Mouse (Mus musculus): ENCODE measurements at regions not wholly inside any gene's neighbourhood (a gene's known extent, or its start where the extent isn't known, plus 50 kb on each side); places are given as distances from the start of the nearest gene placed in this dataset.

GRCm38 (mm10) chr3:136450986-136451774 lies 125.3 kb upstream of the Bank1 start:
- ATAC-seq (ENCODE audit: low FRiP score) (no peak), DNase-seq (ENCODE audit: low spot score) (no peak)
- no peak overlapping the region for H3K4me2 ChIP-seq (replicated peaks)
- H3K9me3 ChIP-seq (ENCODE audit: control insufficient read depth, low read length): no peaks in the 10 kb centered on the region
- no peak overlapping the region for H3K9ac ChIP-seq
- 91% methylated on average over 9 of the region's 9 CpGs for WGBS
- H3K4me3 ChIP-seq (replicated peaks; ENCODE audit: low read length): no peak overlapping the region
- H3K36me3 ChIP-seq (replicated peaks; ENCODE audit: control insufficient read depth, insufficient read depth): no peaks in the 10 kb centered on the region
- 0 out of 2 replicates have a peak, but pooled peaks cover 3% of the 10 kb centered on the region for H3K4me1 ChIP-seq (replicated peaks; ENCODE audit: control insufficient read depth, insufficient read depth, low read length)
- H3K27ac ChIP-seq: no peak overlapping the region
- no peaks in the 10 kb centered on the region for H3K27me3 ChIP-seq (ENCODE audit: control insufficient read depth, insufficient read depth, low read length)

GRCm38 (mm10) chr3:136450361-136450895 lies 124.6 kb upstream of the Bank1 start:
- no peak for DNase-seq (ENCODE audit: low spot score)
- Histone ChIP-seq H3K36me3 (replicated peaks; ENCODE audit: control insufficient read depth, insufficient read depth) (no peaks in the 10 kb centered on the region), H3K4me2 (replicated peaks) (no peak overlapping the region), H3K4me1 (replicated peaks; ENCODE audit: control insufficient read depth, insufficient read depth, low read length) (no peaks in the 10 kb centered on the region), H3K27ac (no peak overlapping the region), H3K4me3 (replicated peaks; ENCODE audit: low read length) (no peak overlapping the region), H3K9me3 (ENCODE audit: control insufficient read depth, low read length) (no peaks in the 10 kb centered on the region), H3K27me3 (ENCODE audit: control insufficient read depth, insufficient read depth, low read length) (no peaks in the 10 kb centered on the region), H3K9ac (no peak overlapping the region)
- no peak for ATAC-seq (ENCODE audit: low FRiP score)
- WGBS: 90% methylated on average over 2 of the region's 2 CpGs

- no peaks in the 10 kb centered on the region for H3K9me3 ChIP-seq (ENCODE audit: control insufficient read depth, low read length)
- no peak overlapping the region for H3K27ac ChIP-seq
- no peak overlapping the region for H3K4me2 ChIP-seq (replicated peaks)
- ATAC-seq (ENCODE audit: low FRiP score) (peak; percentile 37), DNase-seq (ENCODE audit: low spot score) (no peak)
- no peaks in the 10 kb centered on the region for H3K27me3 ChIP-seq (ENCODE audit: control insufficient read depth, insufficient read depth, low read length)
- H3K4me3 ChIP-seq (replicated peaks; ENCODE audit: low read length): no peak overlapping the region
- WGBS: 41% methylated on average over 4 of the region's 4 CpGs
- H3K36me3 ChIP-seq (replicated peaks; ENCODE audit: control insufficient read depth, insufficient read depth): no peaks in the 10 kb centered on the region
- no peaks in the 10 kb centered on the region for H3K4me1 ChIP-seq (replicated peaks; ENCODE audit: control insufficient read depth, insufficient read depth, low read length)
- no peak overlapping the region for H3K9ac ChIP-seq
Measured at GRCm38 (mm10) chr3:136449364-136449763, 123.5 kb upstream of the Bank1 start.

- WGBS: 55% methylated on average over 2 of the region's 2 CpGs
- Histone ChIP-seq H3K4me1 (replicated peaks; ENCODE audit: control insufficient read depth, insufficient read depth, low read length) (no peaks in the 10 kb centered on the region), H3K4me3 (replicated peaks; ENCODE audit: low read length) (no peak overlapping the region), H3K27me3 (ENCODE audit: control insufficient read depth, insufficient read depth, low read length) (no peaks in the 10 kb centered on the region), H3K9me3 (ENCODE audit: control insufficient read depth, low read length) (no peaks in the 10 kb centered on the region), H3K4me2 (replicated peaks) (no peak overlapping the region), H3K36me3 (replicated peaks; ENCODE audit: control insufficient read depth, insufficient read depth) (no peaks in the 10 kb centered on the region), H3K9ac (no peak overlapping the region), H3K27ac (no peak overlapping the region)
- ATAC-seq (ENCODE audit: low FRiP score) (no peak), DNase-seq (ENCODE audit: low spot score) (no peak)
Measured at GRCm38 (mm10) chr3:136444598-136444997, 118.7 kb upstream of the Bank1 start.

- no peak overlapping the region for H3K9ac ChIP-seq
- ATAC-seq (ENCODE audit: low FRiP score): no peak
- WGBS: 93% methylated on average over 2 of the region's 2 CpGs
Measured at GRCm38 (mm10) chr3:136442099-136442498, 116.2 kb upstream of the Bank1 start.

GRCm38 (mm10) chr3:136439907-136440645 lies 114.2 kb upstream of the Bank1 start:
- Histone ChIP-seq H3K4me2 (replicated peaks) (no peak overlapping the region), H3K9ac (no peak overlapping the region), H3K27ac (no peak overlapping the region), H3K36me3 (replicated peaks; ENCODE audit: control insufficient read depth, insufficient read depth) (no peaks in the 10 kb centered on the region), H3K4me1 (replicated peaks; ENCODE audit: control insufficient read depth, insufficient read depth, low read length) (no peaks in the 10 kb centered on the region), H3K9me3 (ENCODE audit: control insufficient read depth, low read length) (no peaks in the 10 kb centered on the region), H3K27me3 (ENCODE audit: control insufficient read depth, insufficient read depth, low read length) (no peaks in the 10 kb centered on the region), H3K4me3 (replicated peaks; ENCODE audit: low read length) (no peak overlapping the region)
- ATAC-seq (ENCODE audit: low FRiP score) (no peak), DNase-seq (ENCODE audit: low spot score) (no peak)
- WGBS: 76% methylated on average over 7 of the region's 7 CpGs

More at GRCm38 (mm10) chr3:136442099-136442498, 116.2 kb upstream of the Bank1 start:
- Histone ChIP-seq H3K36me3 (replicated peaks; ENCODE audit: control insufficient read depth, insufficient read depth) (no peaks in the 10 kb centered on the region), H3K4me2 (replicated peaks) (no peak overlapping the region), H3K27ac (no peak overlapping the region), H3K4me3 (replicated peaks; ENCODE audit: low read length) (no peak overlapping the region), H3K27me3 (ENCODE audit: control insufficient read depth, insufficient read depth, low read length) (no peaks in the 10 kb centered on the region), H3K4me1 (replicated peaks; ENCODE audit: control insufficient read depth, insufficient read depth, low read length) (no peaks in the 10 kb centered on the region), H3K9me3 (ENCODE audit: control insufficient read depth, low read length) (no peaks in the 10 kb centered on the region)
- no peak for DNase-seq (ENCODE audit: low spot score)

GRCm38 (mm10) chr3:136439350-136439749 lies 113.5 kb upstream of the Bank1 start:
- no peaks in the 10 kb centered on the region for H3K27me3 ChIP-seq (ENCODE audit: control insufficient read depth, insufficient read depth, low read length)
- ATAC-seq (ENCODE audit: low FRiP score) (no peak), DNase-seq (ENCODE audit: low spot score) (no peak)
- no peak overlapping the region for H3K4me3 ChIP-seq (replicated peaks; ENCODE audit: low read length)
- H3K4me2 ChIP-seq (replicated peaks): no peak overlapping the region
- H3K36me3 ChIP-seq (replicated peaks; ENCODE audit: control insufficient read depth, insufficient read depth): no peaks in the 10 kb centered on the region
- H3K9me3 ChIP-seq (ENCODE audit: control insufficient read depth, low read length): no peaks in the 10 kb centered on the region
- no peaks in the 10 kb centered on the region for H3K4me1 ChIP-seq (replicated peaks; ENCODE audit: control insufficient read depth, insufficient read depth, low read length)
- no peak overlapping the region for H3K9ac ChIP-seq
- 75% methylated on average over 5 of the region's 5 CpGs for WGBS
- no peak overlapping the region for H3K27ac ChIP-seq

GRCm38 (mm10) chr3:136434407-136434806 lies 108.5 kb upstream of the Bank1 start:
- Histone ChIP-seq H3K9ac (no peak overlapping the region), H3K27ac (no peak overlapping the region), H3K4me2 (replicated peaks) (no peak overlapping the region), H3K27me3 (ENCODE audit: control insufficient read depth, insufficient read depth, low read length) (no peaks in the 10 kb centered on the region), H3K36me3 (replicated peaks; ENCODE audit: control insufficient read depth, insufficient read depth) (no peaks in the 10 kb centered on the region), H3K9me3 (ENCODE audit: control insufficient read depth, low read length) (no peaks in the 10 kb centered on the region), H3K4me1 (replicated peaks; ENCODE audit: control insufficient read depth, insufficient read depth, low read length) (no peaks in the 10 kb centered on the region), H3K4me3 (replicated peaks; ENCODE audit: low read length) (no peak overlapping the region)
- 85% methylated on average over 5 of the region's 5 CpGs for WGBS
- DNase-seq (ENCODE audit: low spot score) (no peak), ATAC-seq (ENCODE audit: low FRiP score) (no peak)

GRCm38 (mm10) chr3:136432072-136432471 lies 106.2 kb upstream of the Bank1 start:
- H3K9ac ChIP-seq: no peak overlapping the region
- H3K36me3 ChIP-seq (replicated peaks; ENCODE audit: control insufficient read depth, insufficient read depth): no peaks in the 10 kb centered on the region
- no peak overlapping the region for H3K4me3 ChIP-seq (replicated peaks; ENCODE audit: low read length)
- WGBS: 93% methylated on average over 3 of the region's 3 CpGs
- no peak overlapping the region for H3K4me2 ChIP-seq (replicated peaks)
- H3K27ac ChIP-seq: no peak overlapping the region
- no peaks in the 10 kb centered on the region for H3K4me1 ChIP-seq (replicated peaks; ENCODE audit: control insufficient read depth, insufficient read depth, low read length)
- DNase-seq (ENCODE audit: low spot score) (no peak), ATAC-seq (ENCODE audit: low FRiP score) (no peak)
- no peaks in the 10 kb centered on the region for H3K9me3 ChIP-seq (ENCODE audit: control insufficient read depth, low read length)
- H3K27me3 ChIP-seq (ENCODE audit: control insufficient read depth, insufficient read depth, low read length): no peaks in the 10 kb centered on the region

Data from hindbrain, embryonic 14.5 days (tissue).